ENCODE assay signal across 8 mouse cellular contexts in the genomic region with DNA sequence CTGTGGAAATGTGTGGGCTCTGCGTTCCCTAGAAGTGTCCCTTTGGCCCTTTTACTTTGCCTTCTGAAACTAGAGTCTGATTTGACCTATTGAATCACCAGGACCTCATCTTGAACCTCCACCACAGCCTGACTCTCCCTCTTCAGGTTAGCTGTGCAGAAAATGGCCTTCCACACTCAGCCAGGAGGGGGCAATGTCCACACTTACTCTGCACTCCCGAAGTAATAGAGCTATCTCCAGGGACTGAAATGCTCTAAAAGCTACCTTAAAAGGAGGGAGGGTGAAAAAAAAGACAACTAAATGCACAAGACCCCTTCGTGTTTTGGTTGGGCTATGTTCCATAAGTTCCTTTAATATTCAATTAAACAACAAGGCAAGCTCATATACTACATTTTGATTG. TPM values are rescaled to one million over a fixed set of nuclear protein-coding genes. Genes with fewer than 3 reads are reported as not detected.
DNase-seq lines count a peak whose midpoint lies in the region; ATAC-seq and TF ChIP-seq lines count a peak whose summit lies in the region.
"Had no signal": no experiment of that assay in that cellular context is flagged by ENCODE, and none has a peak within 500 bp of the region (broad histone marks: within the 10 kb centered on the region; RNA-seq: fewer than 3 reads in every experiment).

No protein-coding gene starts in this region.

- no peak overlapping the region for H3K4me3 ChIP-seq in thymus, adult 2 months (ENCODE audit: control insufficient read depth, insufficient read depth, low read length)
- no peak overlapping the region for H3K4me3 ChIP-seq in embryonic facial prominence, embryonic 14.5 days (ENCODE audit: low read depth, low read length)
- H3K4me3 ChIP-seq in liver, embryonic 11.5 days (ENCODE audit: low read depth, low read length), result no peak overlapping the region

- 21% methylated on average over 3 of the region's 3 CpGs for WGBS in thymus, adult 2 months
- WGBS in embryonic facial prominence, embryonic 14.5 days, result 28% methylated on average over 3 of the region's 3 CpGs
- WGBS in liver, embryonic 11.5 days, result 16% methylated on average over 3 of the region's 3 CpGs

- H3K27me3 ChIP-seq in thymus, adult 2 months (ENCODE audit: control insufficient read depth, insufficient read depth, low read length), result no peaks in the 10 kb centered on the region
- no peaks in the 10 kb centered on the region for H3K27me3 ChIP-seq in embryonic facial prominence, embryonic 14.5 days (replicated peaks; ENCODE audit: control insufficient read depth, insufficient read depth, low read length)
- no peaks in the 10 kb centered on the region for H3K27me3 ChIP-seq in liver, embryonic 11.5 days (replicated peaks; ENCODE audit: control insufficient read depth, insufficient read depth, low read length)

- no peak for TF ChIP-seq POLR2A in thymus, adult 2 months (IDR thresholded peaks at IDR 0.05; ENCODE audit: control insufficient read depth, extremely low read depth, insufficient read depth, low read length, poor library complexity)

- H3K4me2 ChIP-seq in embryonic facial prominence, embryonic 14.5 days (ENCODE audit: low read depth, low read length), result no peak overlapping the region
- no peak overlapping the region for H3K4me2 ChIP-seq in liver, embryonic 11.5 days

- H3K36me3 ChIP-seq in thymus, adult 2 months (ENCODE audit: control insufficient read depth, insufficient read depth, low read length), result peaks cover 27% of the 10 kb centered on the region
- H3K36me3 ChIP-seq in embryonic facial prominence, embryonic 14.5 days (ENCODE audit: control insufficient read depth, insufficient read depth, low read length), result peaks cover 35% of the 10 kb centered on the region
- H3K36me3 ChIP-seq in liver, embryonic 11.5 days (ENCODE audit: control insufficient read depth, insufficient read depth, low read length), result peaks cover 17% of the 10 kb centered on the region

- ATAC-seq in embryonic facial prominence, embryonic 14.5 days (ENCODE audit: low read depth), result no peak
- peak; percentile 69 to 71; a peak in 2 of 4 replicates for ATAC-seq in hematopoietic stem cell, adult 5-6 weeks (replicated peaks in 1 of 2; ENCODE audit: insufficient read depth in 1 of 2, low FRiP score in 2 of 2, low TSS enrichment in 1 of 2, low read depth in 1 of 2, poor library complexity in 2 of 2, severe bottlenecking in 2 of 2)
- no peak for ATAC-seq in liver, embryonic 11.5 days (replicated peaks; ENCODE audit: low FRiP score)

- no peak overlapping the region for H3K9ac ChIP-seq in embryonic facial prominence, embryonic 14.5 days (ENCODE audit: low read depth, low read length)
- H3K9ac ChIP-seq in liver, embryonic 11.5 days (ENCODE audit: low read depth, low read length), result no peak overlapping the region

- H3K4me1 ChIP-seq in thymus, adult 2 months (replicated peaks; ENCODE audit: control insufficient read depth, insufficient read depth, low read length), result no peaks in the 10 kb centered on the region
- H3K4me1 ChIP-seq in embryonic facial prominence, embryonic 14.5 days (ENCODE audit: control insufficient read depth, insufficient read depth, low read length), result no peaks in the 10 kb centered on the region
- H3K4me1 ChIP-seq in liver, embryonic 11.5 days (replicated peaks; ENCODE audit: control insufficient read depth, insufficient read depth, low read length), result no peaks in the 10 kb centered on the region

- H3K9me3 ChIP-seq in embryonic facial prominence, embryonic 14.5 days (ENCODE audit: control insufficient read depth, low read length), result no peaks in the 10 kb centered on the region
- no peaks in the 10 kb centered on the region for H3K9me3 ChIP-seq in liver, embryonic 11.5 days (ENCODE audit: control insufficient read depth, low read length)

- TF ChIP-seq CTCF in thymus, adult 2 months (IDR thresholded peaks at IDR 0.05; ENCODE audit: borderline replicate concordance, control insufficient read depth, extremely low read depth, insufficient read depth, low read length, poor library complexity), result no peak

- peak; percentile 49 for DNase-seq in thymus, adult 2 months
- no peak for DNase-seq in thymus, adult 18-20 months
- peak; percentile 76 for DNase-seq in adipocyte (ENCODE audit: low spot score)
- DNase-seq in embryonic facial prominence, embryonic 14.5 days (ENCODE audit: low spot score), result peak; percentile 51
- DNase-seq in liver, embryonic 11.5 days (ENCODE audit: low spot score), result peak; percentile 55
- DNase-seq in retina, postnatal 7 days (ENCODE audit: low read depth, low spot score), result peak; percentile 17

- H3K27ac ChIP-seq in thymus, adult 2 months (ENCODE audit: control insufficient read depth, insufficient read depth, low read length), result no peak overlapping the region
- H3K27ac ChIP-seq in embryonic facial prominence, embryonic 14.5 days (replicated peaks; ENCODE audit: low read depth, low read length), result no peak overlapping the region
- H3K27ac ChIP-seq in liver, embryonic 11.5 days (ENCODE audit: low read depth, low read length), result no peak overlapping the region

RNA-seq across cellular contexts. Expression of a gene that starts 13.9 kb away (rescaled TPM):
- polyA plus RNA-seq in thymus, adult 2 months (2012; rRNA removed), result 23.1 and 24.5 TPM in 2 replicates
- polyA plus RNA-seq in embryonic facial prominence, embryonic 14.5 days (2014; fragmentation: Nextera tagmentation; extraction: Ambion mirVana), result 38.4 and 40.7 TPM in 2 replicates
- 27.1 and 54.0 TPM in 2 replicates for total RNA-seq in hematopoietic stem cell, adult 5-6 weeks (2017)
- polyA plus RNA-seq in liver, embryonic 11.5 days (2014; fragmentation: Nextera tagmentation; extraction: Ambion mirVana), result 44.0 TPM in 2 replicates

RNA-seq across cellular contexts. Expression of a gene that starts 50.1 kb away (rescaled TPM):
- 0.51 and 11.4 TPM in 2 replicates for polyA plus RNA-seq in thymus, adult 2 months (2012; rRNA removed)
- polyA plus RNA-seq in embryonic facial prominence, embryonic 14.5 days (2014; fragmentation: Nextera tagmentation; extraction: Ambion mirVana), result 7.4 and 7.9 TPM in 2 replicates
- total RNA-seq in hematopoietic stem cell, adult 5-6 weeks (2017), result not detected in 2 replicates
- polyA plus RNA-seq in liver, embryonic 11.5 days (2014; fragmentation: Nextera tagmentation; extraction: Ambion mirVana), result 1.0 and 2.1 TPM in 2 replicates
- polyA plus RNA-seq: large intestine, adult 2 months had no signal

Comparison
In these comparisons a context has a peak if more than half of its experiments do, and no peak if none do; other contexts are left out.
1. DNase-seq: peak in thymus, adult 2 months (single experiment), adipocyte (single experiment), embryonic facial prominence, embryonic 14.5 days (single experiment), liver, embryonic 11.5 days (single experiment) and retina, postnatal 7 days (single experiment); none in thymus, adult 18-20 months (0 of 2).
2. ATAC-seq: peak in hematopoietic stem cell, adult 5-6 weeks (2 of 2); none in embryonic facial prominence, embryonic 14.5 days (single experiment) and liver, embryonic 11.5 days (single experiment).